Mouse (Mus musculus) ES-E14 (cell line): ENCODE measurements around the gene Ghrhr. TPM values are rescaled to one million over a fixed set of nuclear protein-coding genes. Genes with fewer than 3 reads are reported as not detected.
A peak's percentile ranks its signal among the peaks of the same experiment; 100 is the strongest.

Experiments used
- DNase-seq: peaks from one replicate; pipeline ENCODE4 v3.0.0-alpha.2; 2013; ENCODE audit warnings: low read depth, low spot score
- H3K27ac ChIP-seq: 2 replicates; pipeline ENCODE4 v1.5.1; 2012; ENCODE audit warnings: low read depth, mild to moderate bottlenecking, low read length, moderate library complexity, mixed read lengths; ENCODE audit not compliant: poor library complexity, insufficient read depth, severe bottlenecking
- H3K36me3 ChIP-seq: 2 replicates; pipeline ENCODE4 v1.6.1; 2012; ENCODE audit warnings: mild to moderate bottlenecking, low read length, moderate library complexity, mixed read lengths; ENCODE audit not compliant: control insufficient read depth, poor library complexity, insufficient read depth, severe bottlenecking
- H3K4me1 ChIP-seq, 2 experiments: fragments of 150-350 bp in 1 of 2; sonication (generic) in 1 of 2; 2 replicates each; pipeline ENCODE4 v1.6.1; 2012; ENCODE audit warnings: low read length in 2 of 2, mild to moderate bottlenecking in 1 of 2, mixed read lengths in 1 of 2; ENCODE audit not compliant: control insufficient read depth in 2 of 2, insufficient read depth in 2 of 2, poor library complexity in 1 of 2
- H3K4me3 ChIP-seq, 2 experiments: fragments of 150-350 bp in 1 of 2; sonication (generic) in 1 of 2; 2 replicates each; pipeline ENCODE4 v1.5.1; 2012; ENCODE audit warnings: low read length in 2 of 2, low read depth in 1 of 2, mild to moderate bottlenecking in 1 of 2, mixed read lengths in 1 of 2; ENCODE audit not compliant: insufficient read depth in 1 of 2, poor library complexity in 1 of 2, severe bottlenecking in 1 of 2
- H3K9ac ChIP-seq: 2 replicates; pipeline ENCODE4 v1.6.1; 2012; ENCODE audit warnings: low read depth, mild to moderate bottlenecking, low read length, mixed read lengths; ENCODE audit not compliant: poor library complexity, insufficient read depth, severe bottlenecking
- H3K9me3 ChIP-seq: fragments of 150-350 bp; sonication (generic); 2 replicates; pipeline ENCODE4 v1.6.1; 2012; ENCODE audit warnings: low read depth, mild to moderate bottlenecking, low read length; ENCODE audit not compliant: control insufficient read depth, insufficient read depth
- CHD2 ChIP-seq: IDR thresholded peaks from 2 replicates; pipeline ENCODE4 v1.6.1; 2014; ENCODE audit warnings: mild to moderate bottlenecking, low read depth, low read length, inconsistent platforms
- HCFC1 ChIP-seq: IDR thresholded peaks from 2 replicates; pipeline ENCODE4 v1.6.1; 2012; ENCODE audit warnings: low read length, inconsistent platforms, borderline replicate concordance; ENCODE audit not compliant: insufficient read depth
- MAFK ChIP-seq: IDR thresholded peaks from 2 replicates; pipeline ENCODE4 v1.6.1; 2014; ENCODE audit warnings: mild to moderate bottlenecking, low read depth, low read length, inconsistent platforms; ENCODE audit not compliant: insufficient read depth
- ZC3H11A ChIP-seq: IDR thresholded peaks from 2 replicates; pipeline ENCODE4 v1.6.1; 2012; ENCODE audit warnings: low read depth, mild to moderate bottlenecking, inconsistent platforms, low read length, borderline replicate concordance
- ZNF384 ChIP-seq: IDR thresholded peaks from 2 replicates; pipeline ENCODE4 v1.6.1; 2012; ENCODE audit warnings: low read depth, low read length, inconsistent platforms
- in situ Hi-C, 2 experiments: fragments of 600-800 bp; cut with MboI; formaldehyde crosslinking; loops; one replicate each; pipeline ENCODE4 v1.15.1; 2025; ENCODE audit warnings: low sequenced_read_pairs in 2 of 2, inconsistent platforms in 1 of 2; ENCODE audit not compliant: unreplicated experiment in 2 of 2
- total RNA-seq: library from RNA; depleted of rRNA; stranded (reverse); fragments of 300-350 nt; gene quantifications from 2 replicates; pipeline ENCODE4 v1.2.3, GENCODE M21; 2012

Ghrhr gene
- total RNA-seq, 1 experiment: not detected

DNA sequence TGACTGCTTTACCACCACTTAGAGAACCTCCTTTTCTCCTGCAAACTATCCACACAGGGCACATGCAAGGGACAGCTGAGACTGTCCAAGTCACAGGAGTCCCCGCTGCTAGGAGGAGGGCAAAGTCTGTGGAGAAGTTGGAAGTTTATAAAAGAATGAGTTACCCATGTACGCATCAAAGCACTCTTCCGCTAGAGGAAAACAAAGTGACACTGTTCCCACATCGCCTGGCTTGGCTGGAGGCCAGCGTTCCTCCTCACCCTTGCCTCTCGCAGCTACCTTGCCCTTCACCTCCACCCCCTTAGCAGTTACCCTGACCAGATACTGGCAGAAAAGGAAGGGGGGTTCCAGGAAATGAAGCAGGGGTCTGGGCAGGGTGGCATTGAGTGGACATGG is 18.5 kb upstream of the Ghrhr start:
- H3K36me3 ChIP-seq: no peaks in the 10 kb centered on the region
- DNase-seq: no peak
- no peak overlapping the region for H3K9ac ChIP-seq
- H3K27ac ChIP-seq: no peak overlapping the region
- H3K4me1 ChIP-seq: no peaks in the 10 kb centered on the region
- in situ Hi-C loops: no loop called here
- TF ChIP-seq HCFC1 (no peak), ZNF384 (no peak), CHD2 (no peak), ZC3H11A (no peak), MAFK (no peak)
- no peaks in the 10 kb centered on the region for H3K9me3 ChIP-seq
- no peak overlapping the region for H3K4me3 ChIP-seq

DNA sequence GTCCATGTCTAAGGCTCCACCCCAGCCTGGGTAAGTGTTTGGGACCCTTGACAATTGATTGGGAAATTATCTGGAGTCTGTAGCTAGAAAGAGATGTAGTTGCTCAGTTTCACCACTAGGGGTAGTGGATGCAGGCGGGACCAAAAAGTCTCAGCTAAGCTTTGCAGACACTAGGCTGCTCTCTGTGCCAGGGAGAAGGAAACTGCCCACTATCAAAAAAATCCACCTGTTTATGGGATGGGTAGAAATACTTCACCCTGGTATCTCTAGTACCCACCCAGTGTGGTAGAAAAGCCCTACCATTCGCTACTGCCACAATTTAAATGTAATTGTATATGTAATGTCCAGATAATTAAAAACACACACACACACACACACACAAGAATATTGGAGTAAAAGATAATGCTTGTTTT is 17.4 kb upstream of the Ghrhr start:
- Histone ChIP-seq H3K4me1 (no peaks in the 10 kb centered on the region), H3K27ac (no peak overlapping the region), H3K9ac (no peak overlapping the region), H3K36me3 (no peaks in the 10 kb centered on the region), H3K4me3 (no peak overlapping the region), H3K9me3 (no peaks in the 10 kb centered on the region)
- DNase-seq: peak; percentile 45
- TF ChIP-seq ZC3H11A: no peak
- no peak for TF ChIP-seq HCFC1
- no peak for TF ChIP-seq ZNF384
- TF ChIP-seq CHD2: no peak
- TF ChIP-seq MAFK: no peak
- in situ Hi-C loops: no loop called here

DNA sequence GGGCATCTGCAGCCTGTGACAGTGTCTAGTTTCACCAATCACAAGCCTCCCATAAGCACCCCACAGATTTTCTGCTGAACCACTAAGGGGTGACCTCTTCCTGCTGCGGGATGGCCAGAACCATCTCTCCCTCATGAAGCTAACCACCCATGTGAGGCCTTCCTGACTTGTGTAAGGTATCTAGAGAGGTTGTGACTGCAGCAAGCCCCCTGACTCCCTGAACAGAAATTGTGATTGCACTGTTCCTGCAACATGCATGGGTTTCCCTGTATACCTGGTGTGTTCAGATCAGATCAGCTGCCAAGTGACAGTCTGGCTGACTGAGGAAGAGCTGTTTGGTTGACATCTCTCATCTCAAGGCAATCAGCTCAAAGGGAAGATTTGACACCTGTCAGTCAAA is 13.4 kb upstream of the Ghrhr start:
- TF ChIP-seq MAFK: no peak
- no peak for TF ChIP-seq HCFC1
- no peak for TF ChIP-seq CHD2
- TF ChIP-seq ZC3H11A: no peak
- no peak for TF ChIP-seq ZNF384
- in situ Hi-C loops: no loop called here
- no peak overlapping the region for H3K27ac ChIP-seq
- no peaks in the 10 kb centered on the region for H3K36me3 ChIP-seq
- no peaks in the 10 kb centered on the region for H3K4me1 ChIP-seq
- H3K4me3 ChIP-seq: no peak overlapping the region
- H3K9ac ChIP-seq: no peak overlapping the region
- no peak for DNase-seq
- H3K9me3 ChIP-seq: no peaks in the 10 kb centered on the region

DNA sequence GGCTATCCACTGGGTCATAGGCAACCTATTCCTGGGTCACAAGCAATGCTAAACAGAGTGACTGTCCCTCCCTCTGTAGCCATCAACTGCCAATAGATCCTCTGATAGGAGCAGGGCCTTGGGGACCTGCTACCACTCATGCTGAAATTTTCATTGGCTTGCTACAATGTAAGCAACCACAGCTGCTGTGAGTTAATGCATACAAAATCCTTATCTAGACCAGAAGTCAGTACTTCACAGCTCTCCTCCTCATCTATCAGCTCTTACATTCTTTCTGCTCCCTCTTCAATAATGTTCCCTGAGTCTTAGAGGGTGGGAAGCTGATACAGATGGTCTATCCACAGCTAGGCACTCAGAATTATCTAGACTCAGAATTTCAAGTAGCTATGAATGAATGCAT is 9.0 kb upstream of the Ghrhr start:
- Histone ChIP-seq H3K4me1 (no peaks in the 10 kb centered on the region), H3K9me3 (no peaks in the 10 kb centered on the region), H3K9ac (no peak overlapping the region), H3K36me3 (no peaks in the 10 kb centered on the region), H3K27ac (no peak overlapping the region), H3K4me3 (no peak overlapping the region)
- in situ Hi-C loops: no loop called here
- no peak for DNase-seq
- no peak for TF ChIP-seq ZC3H11A
- TF ChIP-seq HCFC1: no peak
- TF ChIP-seq MAFK: no peak
- no peak for TF ChIP-seq CHD2
- TF ChIP-seq ZNF384: no peak

DNA sequence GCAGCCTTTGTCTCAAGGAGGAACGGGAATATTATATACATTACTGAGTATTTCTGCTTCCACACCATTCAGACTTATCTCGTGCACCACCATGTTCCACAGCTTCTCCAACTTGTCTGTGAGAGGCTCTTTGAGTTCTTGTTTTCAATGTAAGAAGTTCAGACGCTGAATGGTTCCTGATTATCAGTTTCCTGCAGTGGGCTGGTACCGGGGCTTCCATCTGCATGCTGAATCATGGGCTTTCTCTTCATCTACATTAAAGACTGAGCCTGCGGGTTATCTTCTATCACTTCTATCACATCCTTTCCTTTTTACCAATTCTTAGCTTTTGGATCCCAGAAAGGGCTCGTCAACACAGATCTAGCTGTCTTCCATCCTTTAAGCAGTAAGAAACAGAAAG is 5.3 kb upstream of the Ghrhr start:
- Histone ChIP-seq H3K4me1 (no peaks in the 10 kb centered on the region), H3K4me3 (no peak overlapping the region), H3K9me3 (no peaks in the 10 kb centered on the region), H3K27ac (no peak overlapping the region), H3K9ac (no peak overlapping the region), H3K36me3 (no peaks in the 10 kb centered on the region)
- in situ Hi-C loops: no loop called here
- TF ChIP-seq CHD2 (no peak), HCFC1 (no peak), ZC3H11A (no peak), ZNF384 (no peak), MAFK (no peak)
- DNase-seq: no peak
